Mouse (Mus musculus) c-Kit-negative CD71-positive TER-119-positive erythroid progenitor cells, embryonic 14.5 days (primary cell): ENCODE results near the gene Il9r.
"Not testable (repeated sequence)": the region's sequence is repeated elsewhere in the genome, so short reads cannot be mapped to it uniquely, and the experiment has no call there.

Experiments
- DNase-seq: peaks from one replicate; pipeline ENCODE4 v3.0.0-alpha.2; 2013; ENCODE audit warnings: low read depth, low spot score

Gene Il9r

DNA sequence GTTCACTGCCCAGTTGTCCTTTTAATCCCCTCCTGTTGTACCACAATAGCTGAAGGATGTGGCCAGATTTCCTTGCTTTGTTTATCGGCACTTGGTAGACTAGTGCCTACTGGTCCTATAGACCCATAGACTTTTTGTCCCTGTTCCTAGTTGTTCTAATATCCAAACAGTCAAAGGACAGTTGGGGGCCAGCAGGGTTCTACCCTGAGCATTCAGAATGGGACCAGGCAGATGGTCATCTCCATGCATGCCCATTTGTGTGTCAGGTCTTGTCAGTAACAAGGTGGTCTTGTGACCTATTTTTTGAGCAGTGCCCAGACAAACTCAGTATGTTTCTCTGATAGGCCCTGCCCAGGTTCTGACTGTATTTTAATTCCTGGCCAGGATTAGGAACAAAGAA, 27.0 kb upstream of the Il9r start:
- DNase-seq, result no peak

GRCm38 (mm10) chr11:32226124-32226871, 26.2 kb upstream of the Il9r start, which contains the start of gene Mpg:
Gene Mpg, plus strand, starts transcription at chr11:32226505.
- DNase-seq, result peak; percentile 87

GRCm38 (mm10) chr11:32225222-32226104, 25.4 kb upstream of the Il9r start:
- DNase-seq, result no peak

GRCm38 (mm10) chr11:32224468-32225139, 24.5 kb upstream of the Il9r start:
- no peak for DNase-seq

DNA sequence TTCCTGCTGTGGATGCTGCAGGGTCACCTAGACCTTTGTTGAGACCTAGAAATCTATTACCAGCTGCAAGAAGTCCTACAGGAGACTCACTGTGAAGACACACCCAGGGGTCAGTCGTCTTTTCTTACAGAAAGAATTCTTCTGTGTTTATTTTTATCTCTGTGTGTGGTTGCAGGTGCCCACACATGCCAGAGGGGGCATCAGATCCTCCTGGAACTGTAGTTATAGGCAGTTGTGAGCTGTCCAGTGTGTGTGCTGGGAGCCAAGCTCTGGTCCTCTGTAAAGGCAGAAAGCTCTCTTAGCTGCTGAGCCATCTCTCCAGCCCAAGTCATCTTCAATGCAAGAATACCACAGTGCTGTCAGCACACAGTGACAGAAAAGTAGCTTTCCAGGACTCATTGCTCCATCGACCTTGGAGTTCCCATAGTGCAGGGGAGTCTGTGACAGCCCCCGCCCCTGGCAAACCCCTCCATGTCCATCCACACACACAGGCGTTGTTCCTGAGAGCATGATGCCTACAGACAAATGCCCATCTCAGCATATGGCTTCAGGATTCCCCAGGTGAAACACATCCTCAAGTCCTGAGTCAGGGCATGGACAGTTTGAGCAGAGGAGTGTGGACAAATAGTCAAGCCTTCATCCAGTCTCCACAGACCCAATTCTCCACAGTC, 23.4 kb upstream of the Il9r start:
- DNase-seq, result no peak

GRCm38 (mm10) chr11:32222570-32223194, 22.6 kb upstream of the Il9r start:
- no peak for DNase-seq

DNA sequence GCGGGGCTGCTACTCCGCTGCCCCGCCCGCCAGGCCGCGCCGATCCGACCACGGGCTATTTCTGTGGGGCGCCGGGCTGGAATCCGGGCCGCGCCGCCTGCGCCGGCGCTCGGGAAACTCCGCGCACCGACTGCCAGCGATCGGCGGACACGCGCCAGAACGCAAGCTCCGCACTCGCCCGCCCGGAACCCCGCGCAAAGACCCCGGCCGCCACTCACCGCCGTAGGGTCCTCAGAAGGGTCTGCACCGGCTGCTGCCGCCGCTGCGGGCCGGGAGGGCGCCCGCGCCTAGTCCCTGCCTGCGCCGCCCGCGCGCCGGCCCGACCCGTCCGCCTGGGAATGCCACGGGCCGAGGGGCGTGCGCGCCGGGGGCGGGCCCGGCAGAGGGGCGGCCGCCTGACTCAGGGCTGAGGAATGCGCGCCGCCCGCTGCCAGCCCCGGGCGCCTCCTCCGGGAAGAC, 21.9 kb upstream of the Il9r start, which contains the start of gene Rhbdf1:
Gene Rhbdf1 (minus strand): TSS at position 350 of the 459 bp plus-strand sequence.
- DNase-seq, result no peak

- DNase-seq, result no peak
Observed at GRCm38 (mm10) chr11:32221225-32221950, 21.3 kb upstream of the Il9r start.

DNA sequence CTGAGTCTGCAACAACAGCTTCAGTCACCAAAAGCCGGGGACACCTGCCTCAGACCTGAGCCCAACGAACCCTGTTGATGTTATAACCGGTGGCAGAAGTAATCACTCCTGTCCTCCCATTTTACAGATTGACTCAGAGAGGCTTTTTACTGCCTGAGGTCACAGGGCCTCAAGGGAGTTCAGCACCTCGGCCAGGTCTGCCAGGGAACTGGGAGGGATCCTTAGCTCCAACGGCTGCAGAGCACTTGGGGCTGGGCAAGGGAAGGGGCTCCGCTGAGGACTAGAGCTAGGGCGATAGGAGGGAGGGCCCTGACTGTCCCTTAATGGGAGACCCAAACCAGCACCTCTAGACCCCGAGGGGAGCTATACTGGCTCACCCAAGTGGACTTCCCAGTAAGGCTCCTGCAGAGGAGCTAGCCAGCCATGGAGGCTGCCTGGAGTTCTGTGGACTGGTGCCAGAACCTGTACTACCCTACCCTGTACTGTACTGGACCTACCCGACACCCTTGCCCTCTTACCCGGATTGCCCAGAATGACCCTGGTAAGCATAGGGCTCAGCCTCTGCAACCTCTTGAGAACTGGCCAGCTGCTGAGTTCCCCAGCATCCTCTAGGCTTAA, 20.6 kb upstream of the Il9r start:
- DNase-seq, result no peak

GRCm38 (mm10) chr11:32219287-32219686, 19.2 kb upstream of the Il9r start:
- no peak for DNase-seq

GRCm38 (mm10) chr11:32218501-32219050, 18.5 kb upstream of the Il9r start:
- no peak for DNase-seq

DNA sequence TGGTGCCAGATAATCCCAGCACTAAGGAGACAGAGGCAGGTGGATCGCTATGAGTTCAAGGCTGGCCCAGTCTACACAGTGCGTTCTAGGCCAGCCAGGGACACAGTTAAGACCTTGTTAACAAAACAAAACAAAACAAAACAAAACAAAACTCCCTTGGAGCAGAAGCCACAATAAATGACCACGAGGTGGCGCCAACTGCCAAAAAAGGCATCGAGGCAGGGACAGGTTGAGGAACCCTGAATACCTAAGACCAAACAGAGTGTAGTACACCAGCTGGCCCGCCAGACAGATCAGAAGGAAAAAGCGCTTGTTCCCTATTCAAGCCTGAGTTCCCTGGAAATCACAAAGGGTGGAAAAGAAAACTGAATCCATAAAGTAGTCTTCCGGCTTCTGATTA, 16.8 kb upstream of the Il9r start:
- DNase-seq, result peak; percentile 70

GRCm38 (mm10) chr11:32215372-32216162, 15.5 kb upstream of the Il9r start:
- no peak for DNase-seq

DNA sequence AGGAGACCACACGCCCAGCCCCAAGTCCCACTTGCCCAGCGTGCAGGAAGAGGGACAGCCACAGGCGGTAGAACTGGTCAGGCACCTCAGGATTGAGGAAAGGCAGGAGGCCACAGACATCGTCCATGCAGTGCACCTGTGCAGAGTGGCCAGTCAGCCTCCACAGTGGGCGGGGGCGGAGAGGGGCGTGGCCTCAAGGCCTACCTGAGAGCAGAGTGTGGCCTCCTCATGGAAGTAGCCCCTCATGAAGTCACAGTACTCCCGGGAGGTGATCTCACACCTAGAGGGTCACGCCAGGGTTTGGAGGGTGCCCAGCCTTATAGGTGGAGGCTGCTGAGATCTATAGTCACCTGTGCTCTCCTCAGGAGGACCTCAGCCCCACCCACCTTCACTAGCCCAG, 10.5 kb upstream of the Il9r start:
- DNase-seq, result no peak

GRCm38 (mm10) chr11:32205058-32205873, 5.2 kb upstream of the Il9r start, which contains the start of gene Snrnp25:
Gene Snrnp25, plus strand, starts transcription at chr11:32205415.
- DNase-seq, result peak; percentile 99

- DNase-seq, result no peak
Observed at GRCm38 (mm10) chr11:32201922-32202685, 2.0 kb upstream of the Il9r start.

DNA sequence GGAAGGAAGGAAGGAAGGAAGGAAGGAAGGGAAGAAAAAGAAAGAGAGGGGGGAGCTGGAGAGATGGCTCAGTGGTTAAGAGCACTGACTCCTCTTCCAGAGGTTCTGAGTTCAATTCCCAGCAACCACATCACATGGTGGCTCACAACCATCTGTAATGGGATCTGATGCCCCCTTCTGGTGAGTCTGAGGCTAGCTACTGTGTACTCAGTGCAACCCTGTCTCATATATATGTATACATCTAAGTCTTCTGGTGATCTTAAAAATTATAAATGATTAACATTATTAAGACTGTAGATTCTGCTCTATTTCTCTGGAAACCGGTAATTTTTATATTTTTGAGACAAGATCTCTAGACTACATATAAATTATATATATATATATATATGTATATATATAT, 913 bp upstream of the Il9r start:
- DNase-seq, result not testable (repeated sequence)
